Mouse (Mus musculus) kidney, adult 8-10 months (tissue): ENCODE measurements at regions not wholly inside any gene's neighbourhood (a gene's known extent, or its start where the extent isn't known, plus 50 kb on each side); places are given as distances from the start of the nearest gene placed in this dataset.
"Not testable (repeated sequence)": the region's sequence is repeated elsewhere in the genome, so short reads cannot be mapped to it uniquely, and the experiment has no call there.

Experiments used
- DNase-seq, 2 experiments: peaks; one replicate each; pipeline ENCODE4 v3.0.0; 2022

- DNase-seq: no peak
These were observed 56.8 kb downstream of the Sox1 start for GRCm38 (mm10) chr8:12451857-12452256.

- DNase-seq: not testable (repeated sequence)
These were observed 60.3 kb downstream of the Sox1 start for GRCm38 (mm10) chr8:12455376-12455775.

GRCm38 (mm10) chr8:12456326-12456725, 61.2 kb downstream of the Sox1 start:
- no peak for DNase-seq

GRCm38 (mm10) chr8:12457015-12457414, 61.9 kb downstream of the Sox1 start:
- DNase-seq: no peak

GRCm38 (mm10) chr8:12466845-12467244, 71.8 kb downstream of the Sox1 start:
- DNase-seq: no peak

- no peak for DNase-seq
These were observed 72.6 kb downstream of the Sox1 start for GRCm38 (mm10) chr8:12467386-12468326.

GRCm38 (mm10) chr8:12477449-12478401, 82.6 kb downstream of the Sox1 start:
- DNase-seq: no peak

- DNase-seq: no peak
These were observed 86.8 kb downstream of the Sox1 start for GRCm38 (mm10) chr8:12481918-12482317.

GRCm38 (mm10) chr8:12483551-12483950, 88.5 kb downstream of the Sox1 start:
- peak; percentile 36 to 38 for DNase-seq

GRCm38 (mm10) chr8:12485326-12485725, 87.5 kb upstream of the Spaca7 start:
- DNase-seq: no peak

- DNase-seq: peak; percentile 93 to 96
These were observed 86.3 kb upstream of the Spaca7 start for GRCm38 (mm10) chr8:12486331-12487061.

GRCm38 (mm10) chr8:12487201-12487600, 85.6 kb upstream of the Spaca7 start:
- no peak for DNase-seq

- DNase-seq: no peak
These were observed 83.6 kb upstream of the Spaca7 start for GRCm38 (mm10) chr8:12489194-12489593.

GRCm38 (mm10) chr8:12491472-12491871, 81.4 kb upstream of the Spaca7 start:
- DNase-seq: no peak

GRCm38 (mm10) chr8:12492461-12492860, 80.4 kb upstream of the Spaca7 start:
- peak; percentile 62 to 79 for DNase-seq

- DNase-seq: no peak
These were observed 78.3 kb upstream of the Spaca7 start for GRCm38 (mm10) chr8:12494559-12494958.

- DNase-seq: no peak
These were observed 75.4 kb upstream of the Spaca7 start for GRCm38 (mm10) chr8:12497420-12497819.

GRCm38 (mm10) chr8:12499658-12500057, 73.2 kb upstream of the Spaca7 start:
- peak in 1 of 2 experiments; percentile 25 for DNase-seq

- no peak for DNase-seq
These were observed 72.5 kb upstream of the Spaca7 start for GRCm38 (mm10) chr8:12500291-12500690.

GRCm38 (mm10) chr8:12501824-12502223, 71.0 kb upstream of the Spaca7 start:
- no peak for DNase-seq

GRCm38 (mm10) chr8:12502321-12502775, 70.5 kb upstream of the Spaca7 start:
- DNase-seq: no peak

GRCm38 (mm10) chr8:12502856-12503255, 70.0 kb upstream of the Spaca7 start:
- no peak for DNase-seq

- no peak for DNase-seq
These were observed 69.5 kb upstream of the Spaca7 start for GRCm38 (mm10) chr8:12503344-12503743.
